Mouse (Mus musculus) layer of hippocampus, postnatal 25 days (tissue): ENCODE results near the gene Tmem256. TPM values are rescaled to one million over a fixed set of nuclear protein-coding genes. Genes with fewer than 3 reads are reported as not detected.

Source experiments
- DNase-seq, 2 experiments: peaks; one replicate each; pipeline ENCODE4 v3.0.0; 2022; ENCODE audit warnings: mixed read lengths in 2 of 2, low spot score in 1 of 2; ENCODE audit errors: extremely low spot score in 1 of 2
- total RNA-seq, 2 experiments: library from RNA; stranded (reverse); gene quantifications; 2 replicates each; pipeline ENCODE4 v1.2.3; 2021

Gene Tmem256
- 100 to 1,000 TPM; 112 to 135 TPM for total RNA-seq

DNA sequence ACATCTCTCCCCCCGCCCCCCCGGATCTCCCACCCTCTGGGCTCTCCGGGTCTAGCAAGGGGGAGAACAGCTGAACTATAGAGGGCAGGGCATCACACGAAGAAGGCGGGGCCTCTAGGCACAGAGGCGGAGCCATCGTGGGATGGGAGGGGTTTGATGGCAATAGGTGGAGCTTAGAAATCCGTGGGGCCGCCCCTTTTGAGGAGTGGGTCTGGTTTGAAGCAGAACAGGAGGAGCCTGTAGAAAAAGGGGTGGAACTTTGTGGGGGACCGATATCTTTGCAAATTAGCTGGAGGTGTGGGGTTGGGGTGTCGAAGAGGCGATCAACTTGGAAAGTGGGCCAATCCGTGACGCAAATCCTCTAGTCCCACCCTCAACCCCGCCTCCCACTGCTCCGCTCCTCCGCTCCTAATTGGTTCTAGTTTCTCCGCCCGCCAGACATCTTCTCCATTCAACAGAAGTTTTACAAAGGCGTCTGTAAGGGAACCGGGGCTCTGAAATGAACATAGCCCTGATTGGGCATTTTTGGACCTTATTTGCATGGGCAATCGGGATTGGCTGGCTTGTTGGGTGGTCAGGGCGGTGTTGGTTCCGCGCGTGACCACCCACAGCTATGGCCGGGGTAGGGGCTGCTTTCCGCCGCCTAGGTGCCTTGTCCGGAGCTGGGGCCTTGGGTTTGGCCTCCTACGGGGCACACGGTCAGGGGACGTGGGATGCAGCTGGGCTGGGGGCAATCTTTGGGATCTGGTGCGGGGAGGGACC is at the start of gene Tmem256:
Tmem256 (plus strand) TSS at position 563 of the 762 bp plus-strand sequence.
- peak; percentile 81 to 92 for DNase-seq

DNA sequence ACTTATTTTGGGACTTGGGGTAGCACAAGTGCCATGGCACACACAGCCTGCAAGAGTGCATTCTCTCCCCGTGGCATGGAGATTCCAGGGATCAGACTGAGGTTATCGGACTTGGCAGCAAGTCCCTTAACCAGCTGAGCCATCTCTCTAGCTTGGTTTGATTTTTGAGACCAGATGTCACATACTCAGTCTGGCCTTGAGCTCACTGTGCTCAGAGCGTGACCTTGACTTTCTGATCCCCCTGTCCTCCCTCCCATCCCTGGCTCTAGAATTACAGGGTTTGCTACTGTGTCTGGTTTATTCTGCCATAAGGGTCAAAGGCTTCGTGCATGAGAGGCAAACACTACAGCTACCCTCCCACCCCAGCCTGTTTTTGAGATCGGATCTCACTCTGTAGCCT is 48.9 kb upstream of the Tmem256 start:
- no peak for DNase-seq

DNA sequence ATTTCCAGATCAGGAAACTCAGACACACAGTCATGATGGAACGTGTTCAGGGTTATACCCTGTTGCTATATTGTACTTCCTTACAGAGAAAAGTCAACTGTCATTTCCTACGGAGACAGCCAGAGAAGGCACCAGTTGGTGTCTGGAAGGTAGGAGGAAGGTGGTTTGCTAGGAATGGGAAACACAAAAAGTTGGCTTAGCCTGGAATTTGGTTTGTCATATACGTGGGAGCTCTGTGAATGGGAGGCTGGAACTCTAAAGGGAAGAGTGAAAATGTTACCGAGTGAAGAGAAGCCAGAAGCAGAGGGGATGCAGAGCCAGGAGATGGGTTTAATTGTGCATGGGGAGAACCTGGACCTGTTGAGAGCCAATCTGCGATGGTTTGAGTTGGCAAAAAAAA is 46.9 kb upstream of the Tmem256 start:
- DNase-seq, result no peak

DNA sequence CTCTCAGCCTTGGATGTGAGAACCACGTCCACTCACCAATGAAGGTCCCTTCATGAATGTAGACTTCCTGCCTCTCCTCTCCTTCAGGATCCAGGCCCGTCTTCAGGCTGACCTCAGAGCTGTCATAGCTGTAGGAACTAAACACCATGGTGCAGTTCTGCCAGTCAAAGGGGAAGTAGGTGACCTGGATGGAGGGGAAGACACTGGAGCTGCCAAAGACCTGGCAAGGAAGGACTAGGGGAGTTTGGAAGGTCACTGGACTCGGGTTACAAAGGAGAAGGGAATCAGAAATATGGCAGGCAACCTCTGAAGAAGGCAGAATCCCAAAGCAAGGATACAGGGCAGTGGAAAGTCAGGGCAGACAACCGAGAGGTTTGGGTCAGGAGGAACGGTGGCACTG is 44.9 kb upstream of the Tmem256 start:
- no peak for DNase-seq

DNA sequence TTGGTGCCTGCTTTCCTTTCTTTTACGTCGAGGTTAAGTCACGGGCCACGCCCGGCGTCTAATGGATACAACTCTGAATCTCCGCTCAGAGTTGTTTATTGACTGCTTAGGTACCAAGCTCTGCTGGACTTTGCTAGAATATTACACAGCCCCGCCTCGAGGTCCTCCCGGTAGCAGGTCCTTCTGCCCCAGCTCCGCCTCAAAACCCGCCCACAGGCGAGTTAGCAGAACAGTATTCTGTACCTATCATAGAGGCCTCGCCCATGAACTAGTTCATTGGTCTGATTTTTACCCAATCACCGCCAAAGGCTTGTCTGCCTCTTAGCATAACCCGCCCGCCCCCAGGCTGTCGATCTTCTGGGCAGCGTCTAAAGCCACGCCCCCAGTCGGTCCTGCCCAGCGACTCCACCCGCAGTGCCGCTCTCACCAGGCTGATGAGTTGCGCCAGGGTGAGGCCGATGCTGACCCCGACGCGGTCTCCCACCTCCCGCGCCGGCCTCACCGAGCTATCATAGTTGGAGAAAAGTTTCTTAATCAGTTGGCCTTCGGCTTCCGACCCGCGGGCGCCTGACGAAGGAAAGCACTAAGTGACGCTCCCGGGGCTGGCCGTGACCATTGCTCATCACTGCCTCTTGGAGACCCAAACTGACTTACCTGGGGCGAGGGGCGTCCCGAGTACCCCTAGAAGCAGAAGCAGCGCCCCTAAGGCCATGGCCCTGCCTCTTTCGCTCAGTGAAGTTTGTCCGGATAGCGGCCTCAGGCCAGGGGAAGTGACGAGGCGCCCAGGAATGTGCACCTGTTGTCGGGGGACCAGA is 42.9 kb upstream of the Tmem256 start, which contains the start of gene Chrnb1:
Chrnb1 (minus strand) TSS at position 776 of the 815 bp plus-strand sequence.
- peak; percentile 67 to 72 for DNase-seq

DNA sequence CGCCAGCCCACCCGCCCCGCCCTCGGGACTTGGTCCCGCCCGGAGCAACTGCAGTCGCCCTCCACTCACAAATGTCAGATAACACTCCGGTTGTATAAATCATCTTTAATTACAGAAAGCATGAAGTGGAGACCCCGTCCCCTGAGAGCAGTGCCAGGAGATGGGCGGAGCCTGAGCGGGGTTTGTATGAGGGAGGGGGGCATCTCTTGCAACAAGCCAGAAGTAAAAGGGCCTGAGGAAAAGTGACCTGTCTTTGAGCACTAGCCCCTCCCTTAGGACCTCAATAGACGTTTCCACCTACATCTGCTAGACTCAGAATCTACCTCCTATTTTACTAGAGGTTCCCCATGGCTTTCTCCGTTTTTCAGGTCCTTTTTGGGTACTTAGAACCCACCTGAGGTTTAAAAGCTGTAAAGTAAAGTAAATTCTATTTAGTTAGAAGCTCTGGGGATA is 42.3 kb upstream of the Tmem256 start:
- no peak for DNase-seq

DNA sequence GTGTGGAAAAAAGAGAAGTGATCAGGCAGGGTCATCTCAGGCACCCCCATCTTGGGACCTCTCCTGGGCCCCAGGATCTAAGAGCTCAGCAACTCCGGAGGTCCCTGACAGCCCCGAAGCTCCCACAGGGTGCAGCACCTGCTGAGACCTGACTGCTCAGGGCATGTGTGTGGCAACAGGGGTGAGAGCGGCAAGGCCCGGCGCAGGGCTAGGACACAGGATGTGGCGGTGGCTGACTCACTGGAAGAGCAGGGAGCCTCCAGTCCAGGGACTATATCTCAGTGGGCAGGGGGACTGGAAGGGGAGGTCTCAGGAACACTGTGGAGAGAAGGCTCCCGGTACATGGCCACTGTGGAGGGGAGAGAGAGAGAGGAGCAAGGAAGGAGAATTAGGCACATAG is 40.4 kb upstream of the Tmem256 start:
- DNase-seq, result no peak

DNA sequence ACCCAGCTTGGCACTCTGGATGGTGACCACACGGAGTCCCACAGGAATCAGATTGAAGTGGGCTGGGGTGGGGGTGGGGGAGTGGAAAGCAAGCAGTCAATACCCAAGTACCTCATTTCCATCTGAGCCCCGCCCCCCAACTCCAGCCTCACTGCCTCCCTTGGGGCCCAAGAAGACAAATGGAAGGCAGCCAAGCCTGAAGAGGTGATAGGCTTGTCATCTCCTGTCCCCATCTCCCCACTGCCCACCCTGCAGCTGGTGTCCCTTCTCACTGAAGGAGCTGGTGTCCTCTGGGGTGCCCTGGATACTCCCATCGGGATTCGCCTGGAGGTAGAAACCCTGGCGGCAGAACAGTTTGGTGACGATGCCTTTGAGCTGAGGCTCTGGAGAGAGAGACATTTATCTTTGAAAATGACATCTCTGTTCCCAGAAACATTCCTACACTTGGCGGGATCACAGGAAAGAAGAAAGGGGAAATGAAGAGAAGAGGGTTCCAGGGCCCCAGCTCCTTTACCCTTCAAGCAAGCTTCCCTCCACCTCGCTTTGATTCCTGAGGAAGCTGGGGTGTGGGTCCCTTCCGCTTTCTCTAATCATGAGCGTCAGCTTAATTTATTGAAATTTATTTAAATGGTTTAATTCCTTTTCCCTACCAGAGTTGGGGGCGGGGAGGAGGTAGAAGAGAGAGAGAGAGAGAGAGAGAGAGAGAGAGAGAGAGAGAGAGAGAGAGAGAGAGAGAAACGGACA is 38.7 kb upstream of the Tmem256 start:
- no peak for DNase-seq

DNA sequence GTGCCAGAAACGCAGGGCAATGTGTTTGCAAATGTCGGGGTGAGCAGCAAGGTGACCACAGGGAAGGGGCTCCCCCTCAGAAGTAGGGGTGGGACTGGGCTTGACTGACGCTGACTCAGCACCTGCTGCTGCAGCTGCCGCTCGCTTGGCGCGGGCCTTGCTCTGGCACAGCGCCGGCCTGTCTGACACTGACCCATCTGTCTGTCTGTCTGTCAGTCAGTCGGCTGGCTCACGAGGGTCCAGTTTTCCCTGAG is 38.2 kb upstream of the Tmem256 start:
- DNase-seq, result peak in 1 of 2 experiments; percentile 46

DNA sequence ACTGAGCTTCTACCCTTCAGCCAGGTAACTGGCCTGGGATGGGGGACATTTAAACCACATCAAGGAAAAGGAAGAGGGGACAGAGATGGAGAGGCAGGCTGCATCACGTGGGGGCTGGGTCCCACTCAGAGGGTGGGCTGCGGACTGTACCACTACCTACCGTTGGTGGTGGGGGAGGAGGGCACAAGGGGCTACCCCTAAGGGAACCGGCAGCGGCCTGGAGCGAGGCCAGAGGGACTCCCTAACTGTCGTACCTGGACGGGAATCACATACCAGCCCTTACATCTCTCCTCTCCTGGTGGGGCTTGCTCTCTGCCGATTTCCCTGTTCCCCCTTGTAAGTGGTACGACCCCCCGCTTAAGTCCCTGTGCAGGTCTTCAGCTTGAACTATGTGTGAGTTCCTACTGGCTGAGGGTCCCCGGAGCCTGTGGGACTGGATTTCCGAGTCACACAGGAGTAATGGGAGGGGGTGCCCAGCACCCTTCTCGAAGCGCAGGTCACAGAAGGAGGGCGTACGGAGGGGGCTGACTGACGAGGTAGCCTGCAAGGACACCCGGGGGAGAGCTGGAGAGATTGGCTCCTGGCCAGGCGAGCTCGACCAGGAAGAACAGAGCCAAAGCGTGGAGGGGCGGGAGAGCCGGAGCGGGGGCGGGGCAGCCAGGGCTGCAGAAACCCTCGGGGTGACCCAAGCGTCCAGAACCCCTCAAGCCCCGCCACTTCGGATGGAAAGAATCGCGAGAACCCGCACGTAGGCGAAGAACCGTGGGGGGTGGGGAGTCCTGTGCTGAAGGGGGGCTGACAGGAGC is 37.7 kb upstream of the Tmem256 start:
- DNase-seq, result peak; percentile 40 to 47

DNA sequence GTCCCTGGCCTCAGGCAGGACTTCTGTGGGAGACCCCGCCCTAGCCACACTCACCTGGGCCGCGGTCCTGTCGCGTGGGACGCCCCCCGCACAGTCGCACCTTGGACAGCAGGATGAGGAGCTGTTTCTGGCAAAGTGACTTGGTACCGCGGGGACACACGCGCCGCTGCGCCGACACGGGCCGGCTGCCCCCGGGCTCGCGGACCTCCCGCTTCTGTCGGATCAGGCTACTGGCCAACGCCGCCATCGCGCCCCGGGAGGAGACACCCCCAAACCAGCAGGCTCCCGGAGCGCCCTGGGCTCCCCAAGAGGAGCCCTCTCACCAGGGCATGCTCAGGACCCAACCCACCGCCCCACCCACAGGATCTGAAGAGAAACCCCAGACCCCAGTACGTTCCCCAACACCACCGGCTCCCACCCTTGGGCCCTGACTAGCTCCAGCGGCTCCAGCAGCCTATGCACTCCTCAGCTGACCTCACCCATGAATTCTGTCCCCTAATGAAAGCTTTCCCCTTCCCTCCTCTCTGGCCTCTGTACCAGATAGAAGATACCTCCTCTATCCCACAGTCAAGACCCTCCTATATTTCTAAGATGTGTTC is 36.8 kb upstream of the Tmem256 start, which contains the start of gene Fgf11:
Fgf11 (minus strand) TSS at position 479 of the 599 bp plus-strand sequence.
- no peak for DNase-seq

DNA sequence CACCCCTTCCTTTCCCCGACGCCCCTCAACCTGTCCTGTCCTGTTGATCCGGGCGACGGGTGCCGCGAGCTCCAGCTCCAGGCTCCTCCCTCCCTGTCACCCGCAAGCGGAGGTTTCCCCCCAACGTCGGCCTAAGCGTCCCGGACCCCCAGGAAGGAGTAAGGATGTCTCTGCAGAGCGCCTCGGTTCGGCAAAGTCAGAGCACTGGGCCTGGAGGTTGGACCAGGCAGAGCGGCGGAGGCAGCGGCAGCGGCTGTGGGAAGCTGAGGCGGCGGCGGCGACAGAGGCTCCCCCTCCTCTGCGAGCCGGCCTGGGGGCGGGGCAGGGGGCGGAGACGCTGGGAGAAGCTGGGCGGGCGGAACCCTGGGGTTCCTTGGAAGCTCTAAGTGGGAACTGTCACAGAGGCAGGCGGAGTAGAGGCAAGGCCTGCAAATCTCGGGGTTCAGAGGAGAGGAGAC is 35.6 kb upstream of the Tmem256 start:
- DNase-seq, result peak; percentile 74 to 80

DNA sequence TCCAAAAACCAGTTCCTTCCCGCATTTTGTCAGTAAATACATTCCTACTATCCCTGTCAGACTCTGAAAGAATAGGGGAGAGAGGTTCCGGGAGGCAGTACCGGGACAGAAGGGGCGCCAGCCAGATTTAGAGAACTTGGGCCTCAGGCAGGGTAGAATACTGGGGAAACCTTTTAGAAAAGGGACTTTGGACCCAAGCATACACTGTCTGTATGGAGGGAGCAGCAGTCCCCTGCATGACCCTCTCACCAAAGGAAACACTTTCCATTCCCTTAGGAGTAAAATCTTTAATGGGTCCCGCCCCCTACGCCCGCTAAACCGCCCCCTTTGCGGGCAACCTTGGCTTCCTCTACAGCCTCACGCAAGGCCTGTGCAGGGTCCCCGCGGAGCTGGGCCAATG is 35.0 kb upstream of the Tmem256 start:
- DNase-seq, result no peak

DNA sequence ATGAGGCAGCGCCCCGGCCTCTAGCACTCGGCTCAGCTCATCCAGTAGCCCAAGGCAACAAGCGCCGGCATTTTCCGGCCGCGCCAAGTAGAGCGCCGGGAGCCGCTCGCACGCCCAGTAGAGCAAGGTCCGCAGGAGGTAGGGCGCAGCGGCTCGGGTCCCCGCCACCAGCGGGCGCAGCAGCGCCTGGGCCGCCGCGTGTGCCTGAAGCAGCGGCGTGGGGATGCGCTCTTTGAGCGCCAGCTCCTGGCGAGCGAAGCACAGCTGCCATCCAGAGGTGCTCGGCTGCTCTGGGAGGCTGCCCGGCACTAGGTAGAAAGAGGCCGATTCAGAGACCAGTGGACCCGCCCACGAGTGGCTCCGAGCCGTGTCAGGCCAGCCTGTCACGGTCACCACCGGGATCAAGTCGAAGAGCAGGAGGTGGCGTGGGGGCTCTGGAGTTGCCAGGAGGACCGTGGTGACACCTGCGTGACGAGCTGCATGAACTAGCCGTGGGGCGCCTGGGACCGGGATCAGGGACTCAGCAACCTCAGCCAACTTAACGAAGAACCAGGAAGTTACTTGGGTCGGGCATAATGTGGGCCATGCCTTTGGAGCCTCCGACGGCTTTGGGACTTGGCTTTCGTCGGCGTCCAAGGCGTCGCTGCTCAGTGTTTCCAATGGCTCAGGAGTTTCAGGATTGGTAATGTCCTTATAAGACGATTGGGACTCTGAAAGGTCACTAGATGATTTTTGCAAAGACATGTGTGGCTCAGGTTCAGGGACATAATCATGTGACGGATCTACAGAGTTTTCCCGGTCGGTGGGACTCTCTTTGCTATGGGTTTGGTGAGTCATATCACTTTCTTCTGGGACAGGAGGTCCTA is 34.3 kb upstream of the Tmem256 start:
- DNase-seq, result peak; percentile 46 to 51

DNA sequence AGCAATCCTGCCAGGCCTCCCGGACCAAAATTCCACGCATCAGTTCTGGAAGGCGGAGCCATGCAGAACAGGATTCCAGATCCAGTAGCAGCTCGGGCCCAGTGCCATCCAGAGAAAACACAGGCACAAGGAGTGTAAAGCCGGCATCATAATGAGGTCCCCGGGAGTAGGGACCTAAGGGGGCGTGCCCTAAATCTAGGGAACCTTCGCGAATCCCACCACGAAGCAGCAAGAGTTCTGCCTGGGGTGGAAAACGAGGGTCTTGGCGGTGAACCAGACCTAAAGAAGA is 33.7 kb upstream of the Tmem256 start:
- no peak for DNase-seq

DNA sequence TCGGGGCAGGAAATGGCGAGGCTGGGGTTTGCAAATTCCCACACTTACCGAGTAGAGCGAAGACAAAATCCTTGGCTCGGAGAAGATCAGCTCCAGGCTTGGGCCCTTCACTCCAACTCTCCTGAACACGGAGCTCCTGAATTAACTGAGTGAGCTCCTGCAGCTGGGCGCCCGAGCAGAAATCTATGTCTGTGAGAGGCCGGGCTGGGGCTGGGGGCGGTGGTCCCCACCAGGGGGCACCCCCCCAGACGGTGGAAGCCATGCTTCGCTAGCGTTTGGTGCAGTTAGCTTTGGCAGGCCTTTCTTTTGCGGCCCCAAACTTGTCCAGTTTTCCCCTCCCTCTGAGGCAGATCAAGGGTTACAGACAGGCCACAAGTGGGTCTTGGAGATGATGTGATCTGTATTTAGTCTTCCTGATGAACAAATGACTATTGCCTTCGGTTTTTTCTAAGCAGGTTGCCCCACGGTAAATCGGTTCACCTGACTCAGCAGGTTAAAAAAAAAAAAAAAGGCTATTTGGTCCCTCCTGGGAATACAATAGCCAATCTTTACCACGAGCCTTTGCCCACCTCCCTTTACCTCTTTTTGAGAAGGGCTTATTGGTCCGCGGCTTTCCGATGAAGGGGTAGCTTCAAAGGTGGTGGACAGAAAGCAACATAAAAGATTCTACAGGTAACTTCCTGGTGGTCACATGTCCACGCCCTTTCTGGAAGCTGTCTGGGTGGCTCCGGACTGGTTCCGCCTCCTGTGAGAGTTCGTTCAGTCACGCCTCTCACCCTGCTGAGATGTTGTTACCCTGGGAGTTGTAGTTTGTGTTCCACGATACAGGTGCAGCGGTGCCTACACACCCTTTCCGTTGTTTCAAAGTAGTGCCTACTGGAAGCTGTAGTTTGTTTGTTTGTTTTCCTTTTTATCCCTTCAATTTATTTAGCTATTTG is 33.1 kb upstream of the Tmem256 start, which contains the start of gene Tmem102:
Tmem102 (minus strand) TSS at position 653 of the 938 bp plus-strand sequence.
- no peak for DNase-seq

DNA sequence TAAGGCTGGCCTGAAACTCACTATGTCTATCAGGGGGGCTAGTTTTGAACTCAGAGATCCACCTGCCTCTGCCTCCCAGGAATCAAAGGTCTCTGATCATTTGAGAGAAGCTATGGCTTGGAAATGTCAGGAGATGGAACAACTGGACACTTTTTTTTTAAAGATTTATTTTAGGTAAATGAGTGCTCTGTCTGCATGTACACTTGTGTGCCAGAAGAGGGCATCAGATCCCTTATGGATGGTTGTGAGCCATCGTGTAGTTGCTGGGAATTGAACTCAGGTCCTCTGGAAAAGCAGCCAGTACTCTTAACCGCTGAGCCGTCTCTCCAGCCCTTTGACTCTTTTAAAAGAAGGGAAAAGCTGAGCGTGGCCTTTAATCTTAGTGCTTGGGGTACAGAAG is 31.9 kb upstream of the Tmem256 start:
- no peak for DNase-seq

DNA sequence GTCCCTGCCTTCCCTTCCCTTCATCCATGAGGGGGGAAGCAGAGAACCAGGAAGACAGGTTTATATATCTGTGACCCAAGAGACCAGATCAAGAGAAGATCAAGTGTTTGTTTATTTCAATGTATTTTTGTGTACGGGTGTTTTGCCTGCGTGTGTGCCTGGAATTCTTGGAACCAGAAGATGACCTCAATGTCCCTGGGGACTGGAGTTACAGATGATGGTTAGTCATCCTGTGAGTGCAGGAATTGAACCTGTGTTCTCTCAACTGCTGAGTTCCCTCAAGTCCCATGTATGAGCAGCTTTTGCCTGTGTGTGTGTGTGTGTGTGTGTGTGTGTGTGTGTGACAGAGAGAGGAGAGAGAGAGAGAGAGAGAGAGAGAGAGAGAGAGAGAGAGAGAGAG is 30.7 kb upstream of the Tmem256 start:
- DNase-seq, result no peak
